Mouse (Mus musculus) lung, postnatal 0 days (tissue): ENCODE results near the gene Klhl29.

Source experiments
- CTCF ChIP-seq: IDR thresholded peaks from 2 replicates; pipeline ENCODE4 v1.5.1; 2016; ENCODE audit warnings: antibody characterized with exemption, mild to moderate bottlenecking
- EP300 ChIP-seq: IDR thresholded peaks from 2 replicates; pipeline ENCODE4 v1.6.1; 2016; ENCODE audit warnings: antibody characterized with exemption, mild to moderate bottlenecking, control low read depth

DNA sequence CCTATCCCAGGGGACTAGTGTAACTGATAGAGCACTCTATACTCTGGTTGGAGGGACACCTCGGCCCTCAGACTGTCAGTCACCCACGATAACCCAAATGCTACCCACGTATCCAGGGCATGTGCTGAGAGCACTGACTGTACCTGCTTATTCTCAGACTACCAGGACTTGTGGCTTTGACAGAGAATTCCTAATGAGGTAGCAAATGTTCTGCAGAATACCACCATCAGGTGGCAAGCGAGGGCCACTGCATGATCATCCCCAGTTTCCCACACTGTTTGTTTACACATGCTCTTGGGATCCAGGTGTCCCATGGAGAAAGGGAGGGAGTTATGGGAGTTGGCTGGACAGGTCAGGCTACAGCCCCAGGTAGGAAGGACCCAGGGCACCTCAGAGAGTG is 234.4 kb downstream of the Klhl29 start:
- peak; percentile 46 for TF ChIP-seq CTCF
- no peak for TF ChIP-seq EP300
